Mouse (Mus musculus) C2C12 (cell line): ENCODE measurements at regions not wholly inside any gene's neighbourhood (a gene's known extent, or its start where the extent isn't known, plus 50 kb on each side); places are given as distances from the start of the nearest gene placed in this dataset.

ENCODE experiments used
- H3K27me3 ChIP-seq: one replicate; pipeline ENCODE4 v1.6.1; 2011; ENCODE audit not compliant: control insufficient read depth, insufficient read depth, insufficient read length
- H3K36me3 ChIP-seq: one replicate; pipeline ENCODE4 v1.6.1; 2011; ENCODE audit not compliant: control insufficient read depth, insufficient read depth
- H3K4me3 ChIP-seq: one replicate; pipeline ENCODE4 v1.5.1; 2011; ENCODE audit warnings: mild to moderate bottlenecking, control low read depth; ENCODE audit not compliant: poor library complexity, insufficient read depth, severe bottlenecking
- H3K79me2 ChIP-seq: one replicate; pipeline ENCODE4 v1.6.1; 2011; ENCODE audit not compliant: control insufficient read depth, insufficient read depth
- H3K79me3 ChIP-seq: one replicate; pipeline ENCODE4 v1.6.1; 2011; ENCODE audit warnings: low read depth, control low read depth
- H3ac ChIP-seq: one replicate; pipeline ENCODE3; 2011; ENCODE audit warnings: low read depth; ENCODE audit not compliant: control insufficient read depth, insufficient read length
- CEBPB ChIP-seq: IDR thresholded peaks from one replicate; pipeline ENCODE4 v1.6.1; 2011; ENCODE audit warnings: low read depth, mild to moderate bottlenecking, control low read depth, moderate library complexity
- CTCF ChIP-seq: IDR thresholded peaks from one replicate; pipeline ENCODE4 v1.5.1; 2011; ENCODE audit not compliant: control insufficient read depth, insufficient read depth, insufficient read length
- FOSL1 ChIP-seq: IDR thresholded peaks from one replicate; pipeline ENCODE4 v1.8.0; 2011; ENCODE audit warnings: mild to moderate bottlenecking, low read length; ENCODE audit not compliant: poor library complexity, insufficient read depth, severe bottlenecking
- MAX ChIP-seq: IDR thresholded peaks from one replicate; pipeline ENCODE4 v1.6.1; 2011; ENCODE audit warnings: mild to moderate bottlenecking, control low read depth
- MYOD1 ChIP-seq: IDR thresholded peaks from one replicate; pipeline ENCODE4 v1.6.1; 2011; ENCODE audit warnings: low read depth; ENCODE audit not compliant: control insufficient read depth, insufficient read length
- MYOG ChIP-seq: IDR thresholded peaks from one replicate; pipeline ENCODE4 v1.6.1; 2011; ENCODE audit not compliant: control insufficient read depth, insufficient read length; ENCODE audit errors: extremely low read depth
- USF1 ChIP-seq: IDR thresholded peaks from one replicate; pipeline ENCODE4 v1.6.1; 2011; ENCODE audit warnings: low read depth, mild to moderate bottlenecking, control low read depth, moderate library complexity

DNA sequence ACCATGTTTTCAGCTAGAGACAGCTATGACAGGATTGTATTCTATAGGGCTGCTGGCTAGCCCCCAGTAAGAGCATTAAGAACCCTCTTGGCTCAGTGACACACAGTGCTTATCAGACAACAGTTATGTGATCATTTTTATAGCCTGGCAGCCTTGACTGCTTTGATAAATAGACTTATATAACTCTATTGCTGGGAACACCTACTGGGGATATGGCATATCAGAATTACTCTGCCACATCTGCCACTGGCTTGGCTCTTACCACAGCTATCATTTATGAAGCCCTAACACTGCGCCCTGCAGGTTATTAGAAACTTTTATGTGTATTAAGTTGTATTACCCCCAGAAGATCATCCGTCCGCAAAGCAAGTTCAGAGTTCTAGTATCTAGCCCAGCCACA, 88.9 kb upstream of the Btg1 start:
- no peak overlapping the region for H3K4me3 ChIP-seq
- no peaks in the 10 kb centered on the region for H3K27me3 ChIP-seq
- H3K79me3 ChIP-seq = no peaks in the 10 kb centered on the region
- H3K79me2 ChIP-seq = no peaks in the 10 kb centered on the region
- H3ac ChIP-seq = no peak overlapping the region
- no peaks in the 10 kb centered on the region for H3K36me3 ChIP-seq
- TF ChIP-seq FOSL1 (no peak), MYOG (no peak), MAX (no peak), MYOD1 (no peak), CEBPB (no peak), USF1 (no peak), CTCF (no peak)

DNA sequence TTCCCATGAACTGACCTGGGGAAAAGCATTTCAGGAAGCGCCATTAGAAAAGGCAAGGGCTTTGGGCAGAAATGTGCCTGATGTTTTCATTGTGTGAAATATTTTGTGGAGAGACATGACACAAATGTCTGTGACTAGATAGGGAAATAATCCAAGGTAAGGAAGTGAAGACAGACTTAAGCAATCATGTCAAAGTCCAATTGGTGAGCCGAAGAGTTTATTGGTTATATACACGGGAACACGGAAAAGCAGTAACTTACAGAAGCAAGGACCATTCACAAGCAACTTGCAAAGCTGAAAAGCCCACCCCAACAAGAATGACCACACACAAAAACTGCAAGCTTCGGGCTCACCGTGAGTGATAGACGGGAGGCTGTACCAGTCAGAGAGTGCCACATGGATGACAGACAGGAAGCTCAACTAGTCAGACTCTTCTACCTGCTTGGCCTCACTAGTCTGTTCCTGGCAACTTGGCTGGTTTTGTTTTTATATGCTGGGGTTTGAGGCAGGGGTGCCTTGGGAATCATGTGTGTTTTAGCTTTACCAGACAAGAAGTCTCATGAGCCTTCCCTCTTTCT, 82.2 kb upstream of the Btg1 start:
- Histone ChIP-seq H3K79me3 (no peaks in the 10 kb centered on the region), H3K79me2 (no peaks in the 10 kb centered on the region), H3K27me3 (no peaks in the 10 kb centered on the region), H3ac (no peak overlapping the region), H3K4me3 (no peak overlapping the region), H3K36me3 (no peaks in the 10 kb centered on the region)
- TF ChIP-seq MYOD1 = no peak
- TF ChIP-seq USF1 = no peak
- TF ChIP-seq MAX = no peak
- no peak for TF ChIP-seq CTCF
- TF ChIP-seq MYOG = no peak
- no peak for TF ChIP-seq CEBPB
- no peak for TF ChIP-seq FOSL1

DNA sequence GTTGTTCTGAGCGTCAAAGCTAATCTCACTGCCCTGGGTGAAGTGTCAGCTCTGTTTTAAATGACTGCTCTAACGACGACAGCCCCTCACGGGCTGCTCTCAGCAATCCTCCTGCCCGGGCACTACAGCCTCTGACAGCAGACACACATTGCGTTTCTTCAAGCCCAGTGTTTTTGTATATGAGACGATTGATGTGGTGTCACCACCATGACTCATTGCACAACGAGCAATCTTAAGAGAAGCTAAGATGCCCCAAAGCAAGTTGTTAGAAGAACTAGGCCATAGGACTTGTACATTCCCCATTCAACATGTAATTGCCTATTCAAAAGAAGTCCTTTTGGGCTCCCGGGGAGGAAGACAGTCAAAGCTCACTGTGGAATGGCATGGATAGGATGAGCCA, 81.3 kb upstream of the Btg1 start:
- H3K4me3 ChIP-seq = no peak overlapping the region
- TF ChIP-seq MYOG = no peak
- no peak for TF ChIP-seq MAX
- TF ChIP-seq MYOD1 = no peak
- no peak for TF ChIP-seq CEBPB
- TF ChIP-seq FOSL1 = no peak
- TF ChIP-seq USF1 = no peak
- TF ChIP-seq CTCF = no peak

DNA sequence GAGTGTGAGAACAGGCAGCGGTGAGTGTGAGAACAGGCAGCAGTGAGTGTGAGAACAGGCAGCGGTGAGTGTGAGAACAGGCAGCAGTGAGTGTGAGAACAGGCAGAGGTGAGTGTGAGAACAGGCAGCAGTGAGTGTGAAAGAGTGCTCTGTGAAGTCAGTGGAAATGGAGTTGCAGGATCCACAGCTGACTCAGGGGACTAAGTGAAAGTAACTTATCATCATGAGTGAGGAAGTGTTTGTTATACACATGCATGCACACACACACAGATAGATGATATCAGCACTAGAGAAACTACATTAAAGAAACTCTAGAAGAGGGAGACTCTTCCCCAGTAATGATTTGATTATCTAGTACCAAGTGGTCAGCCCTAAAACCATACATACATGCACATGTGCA, 76.0 kb upstream of the Btg1 start:
- H3K36me3 ChIP-seq = no peaks in the 10 kb centered on the region
- no peak for TF ChIP-seq MYOD1
- TF ChIP-seq MAX = no peak
- no peak for TF ChIP-seq MYOG
- TF ChIP-seq CEBPB = no peak
- no peak for TF ChIP-seq FOSL1
- TF ChIP-seq CTCF = no peak
- no peak for TF ChIP-seq USF1
- H3K4me3 ChIP-seq = no peak overlapping the region
- no peak overlapping the region for H3ac ChIP-seq
- H3K79me2 ChIP-seq = no peaks in the 10 kb centered on the region
- no peaks in the 10 kb centered on the region for H3K79me3 ChIP-seq
- no peaks in the 10 kb centered on the region for H3K27me3 ChIP-seq

More for the DNA sequence above, 81.3 kb upstream of the Btg1 start:
- Histone ChIP-seq H3K79me3 (no peaks in the 10 kb centered on the region), H3K79me2 (no peaks in the 10 kb centered on the region), H3ac (no peak overlapping the region), H3K36me3 (no peaks in the 10 kb centered on the region), H3K27me3 (no peaks in the 10 kb centered on the region)

DNA sequence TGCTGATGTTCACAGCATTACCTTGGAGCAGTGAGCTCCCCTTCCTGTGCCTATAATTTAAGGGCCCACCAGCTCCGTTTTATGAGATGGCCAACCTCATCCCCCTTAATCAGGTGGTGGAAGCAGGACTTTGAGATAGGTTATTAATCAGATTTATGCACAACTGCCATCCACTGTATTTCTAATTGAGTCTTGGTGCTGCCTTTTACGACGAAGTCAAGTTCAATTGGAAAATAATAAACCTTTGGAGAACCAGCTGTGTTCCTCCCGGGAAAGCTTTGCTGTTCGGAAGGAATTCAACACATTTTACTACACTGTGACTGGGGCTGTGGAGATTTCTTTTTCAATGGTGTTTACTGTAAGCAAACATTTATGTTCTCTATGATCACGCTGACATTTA, 71.5 kb upstream of the Btg1 start:
- TF ChIP-seq CTCF (no peak), FOSL1 (no peak), MYOD1 (no peak), MYOG (no peak), USF1 (no peak), CEBPB (no peak), MAX (no peak)
- no peaks in the 10 kb centered on the region for H3K36me3 ChIP-seq
- H3K79me2 ChIP-seq = no peaks in the 10 kb centered on the region
- H3K27me3 ChIP-seq = no peaks in the 10 kb centered on the region
- no peak overlapping the region for H3K4me3 ChIP-seq
- no peak overlapping the region for H3ac ChIP-seq
- H3K79me3 ChIP-seq = no peaks in the 10 kb centered on the region

DNA sequence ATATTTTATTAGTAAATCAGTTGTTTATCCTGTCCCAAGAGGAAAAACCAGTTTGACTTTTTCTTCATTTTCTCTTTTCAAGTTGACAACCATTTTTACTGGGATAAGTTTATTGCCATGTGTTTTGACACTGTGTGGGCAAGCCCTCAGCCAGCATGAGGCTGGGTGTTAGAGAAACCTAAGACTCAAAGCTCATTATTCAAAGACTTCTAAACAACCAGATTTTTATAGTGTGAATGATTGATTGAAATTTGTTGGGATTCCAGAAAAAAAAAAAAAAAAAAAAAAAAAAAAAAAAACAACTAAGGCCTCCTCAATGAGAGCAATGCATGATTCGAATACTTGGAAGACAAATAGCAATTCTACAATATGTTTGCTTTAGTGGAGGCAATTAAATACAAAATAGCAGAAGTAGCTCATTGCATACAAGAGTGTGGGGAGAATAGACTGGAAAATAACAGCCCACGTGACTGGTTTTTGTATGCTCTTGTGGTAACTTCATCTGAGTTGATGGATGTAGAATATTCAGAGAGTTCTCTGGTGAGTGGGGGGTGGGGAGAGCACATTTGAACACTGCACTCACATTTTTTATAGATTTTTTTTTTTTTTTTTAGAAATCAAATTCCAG, 70.9 kb upstream of the Btg1 start:
- H3ac ChIP-seq = no peak overlapping the region
- TF ChIP-seq FOSL1 (no peak), MAX (no peak), MYOG (no peak), CTCF (no peak), MYOD1 (no peak)
- no peaks in the 10 kb centered on the region for H3K36me3 ChIP-seq
- H3K27me3 ChIP-seq = no peaks in the 10 kb centered on the region
- no peaks in the 10 kb centered on the region for H3K79me3 ChIP-seq
- no peaks in the 10 kb centered on the region for H3K79me2 ChIP-seq
- H3K4me3 ChIP-seq = no peak overlapping the region
